Mouse (Mus musculus) intestine, embryonic 14.5 days (tissue): ENCODE measurements around the gene Bcl11b. TPM values are rescaled to one million over a fixed set of nuclear protein-coding genes. Genes with fewer than 3 reads are reported as not detected.
A peak's percentile ranks its signal among the peaks of the same experiment; 100 is the strongest.

Experiments
- ATAC-seq: fragments of 200-750 bp; cut with Nextera tagmentation; replicated peaks from 2 replicates; pipeline ENCODE4 v1.8.0; 2017; ENCODE audit warnings: low read depth, moderate number of reproducible peaks, moderate TSS enrichment, moderate library complexity; ENCODE audit not compliant: low FRiP score, low TSS enrichment
- DNase-seq: peaks from one replicate; pipeline ENCODE4 v3.0.0-alpha.2; 2018; ENCODE audit warnings: low spot score
- H3K27ac ChIP-seq: fragments of 300-500 bp; sonication (generic); 2 replicates; pipeline ENCODE4 v1.5.1; 2014; ENCODE audit warnings: low read depth, mild to moderate bottlenecking, control low read depth
- H3K27me3 ChIP-seq: fragments of 300-500 bp; sonication (generic); replicated peaks from 2 replicates; pipeline ENCODE4 v1.6.1; 2014; ENCODE audit warnings: low read length, control low read depth; ENCODE audit not compliant: control insufficient read depth, insufficient read depth
- H3K36me3 ChIP-seq: fragments of 300-500 bp; sonication (generic); 2 replicates; pipeline ENCODE4 v1.6.1; 2014; ENCODE audit warnings: low read length, control low read depth; ENCODE audit not compliant: control insufficient read depth, insufficient read depth
- H3K4me1 ChIP-seq: fragments of 300-500 bp; sonication (generic); replicated peaks from 2 replicates; pipeline ENCODE4 v1.6.1; 2014; ENCODE audit warnings: low read length, control low read depth, mixed read lengths; ENCODE audit not compliant: control insufficient read depth, insufficient read depth
- H3K4me2 ChIP-seq: fragments of 300-500 bp; sonication (generic); 2 replicates; pipeline ENCODE4 v1.6.1; 2014; ENCODE audit warnings: low read length
- H3K4me3 ChIP-seq: fragments of 300-500 bp; sonication (generic); 2 replicates; pipeline ENCODE4 v1.5.1; 2014; ENCODE audit warnings: low read depth, low read length, control low read depth, mixed read lengths
- H3K9ac ChIP-seq: fragments of 300-500 bp; sonication (generic); 2 replicates; pipeline ENCODE4 v1.6.1; 2014; ENCODE audit warnings: mild to moderate bottlenecking, low read length
- H3K9me3 ChIP-seq: fragments of 300-500 bp; sonication (generic); 2 replicates; pipeline ENCODE4 v1.6.1; 2016; ENCODE audit warnings: low read length, control low read depth; ENCODE audit not compliant: control insufficient read depth
- WGBS: fragments of 180-500 bp; shearing (Covaris S2); extraction: QIAGEN DNeasy Blood & Tissue Kit; methylation state at CpG from one replicate; pipeline ENCODE4 v1.1.7; 2014; 5-methylcytosine and 5-hydroxymethylcytosine counted together
- polyA plus RNA-seq: library from polyadenylated mRNA; unstranded; fragments of >200 nt; fragmentation: Nextera tagmentation; extraction: Ambion mirVana; gene quantifications from 2 replicates; pipeline ENCODE4 v1.2.1, GENCODE M21; 2014

Gene Bcl11b
- polyA plus RNA-seq, 1 experiment from 2014 or later: 8.8 TPM

DNA sequence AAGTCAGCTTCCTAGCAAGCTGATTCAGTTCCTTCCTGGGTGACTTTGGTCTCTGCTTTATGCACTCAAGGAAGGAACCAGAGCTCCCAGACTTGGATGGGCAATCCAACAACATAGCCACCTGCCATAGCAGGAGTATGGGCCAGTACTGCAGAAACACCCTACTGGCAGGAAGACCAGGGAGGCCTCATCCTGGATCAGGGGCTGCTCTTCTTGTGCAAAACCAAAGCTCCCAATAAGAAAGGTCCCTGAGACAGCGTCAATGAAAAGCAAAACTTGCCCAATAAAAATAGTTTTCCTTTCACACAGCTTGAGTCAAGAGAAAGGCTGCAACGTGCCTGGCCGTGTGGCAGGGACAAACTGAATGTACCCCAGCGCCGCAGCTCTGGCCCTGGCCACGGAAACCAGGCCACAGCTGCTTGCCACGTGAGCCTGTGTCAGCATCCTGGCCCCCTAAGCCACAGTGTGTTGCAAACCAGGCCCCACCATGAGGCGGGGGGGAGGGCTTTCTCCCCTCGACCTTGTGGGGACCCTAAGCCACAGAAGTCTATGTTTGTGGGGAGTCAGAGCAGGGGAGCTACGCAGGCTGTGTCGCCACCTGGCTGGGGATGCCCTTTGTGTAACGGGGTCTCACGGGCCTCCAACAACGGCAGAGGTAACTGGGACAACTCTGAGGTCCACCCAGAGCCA, 38.9 kb downstream of the Bcl11b start:
- peaks cover 34% of the 10 kb centered on the region for H3K4me1 ChIP-seq
- no peak for ATAC-seq
- H3K9ac ChIP-seq: no peak overlapping the region
- WGBS: 89% methylated on average over 14 of the region's 14 CpGs
- no peak overlapping the region for H3K27ac ChIP-seq
- no peaks in the 10 kb centered on the region for H3K27me3 ChIP-seq
- H3K4me3 ChIP-seq: no peak overlapping the region
- DNase-seq: no peak
- no peak overlapping the region for H3K4me2 ChIP-seq
- no peaks in the 10 kb centered on the region for H3K9me3 ChIP-seq
- H3K36me3 ChIP-seq: no peaks in the 10 kb centered on the region

GRCm38 (mm10) chr12:107962852-107963251, 40.5 kb downstream of the Bcl11b start:
- peaks cover 34% of the 10 kb centered on the region for H3K4me1 ChIP-seq
- no peak for ATAC-seq
- H3K27me3 ChIP-seq: no peaks in the 10 kb centered on the region
- no peak overlapping the region for H3K4me2 ChIP-seq
- no peak for DNase-seq
- H3K4me3 ChIP-seq: no peak overlapping the region
- H3K27ac ChIP-seq: no peak overlapping the region
- no peak overlapping the region for H3K9ac ChIP-seq
- 36% methylated on average over 7 of the region's 7 CpGs for WGBS
- no peaks in the 10 kb centered on the region for H3K36me3 ChIP-seq
- H3K9me3 ChIP-seq: no peaks in the 10 kb centered on the region

DNA sequence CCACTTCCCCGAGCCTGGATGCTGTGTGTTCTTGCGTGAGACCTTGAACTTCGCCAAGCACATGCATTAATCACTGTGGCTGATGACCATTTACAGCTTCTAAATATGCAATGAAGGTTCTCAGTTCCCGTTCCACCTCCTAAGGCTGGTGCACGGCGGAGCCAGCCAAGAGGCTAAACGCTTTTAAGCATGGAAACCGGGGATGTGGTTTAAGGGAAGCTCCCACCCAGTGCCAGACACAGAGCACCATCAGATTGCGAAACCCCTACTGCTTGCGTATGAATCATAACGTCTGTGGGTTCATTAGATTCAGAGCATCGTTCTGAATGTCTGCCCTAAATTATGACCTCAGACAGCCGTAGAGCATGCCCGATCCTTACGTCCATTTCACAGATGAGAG, 41.6 kb downstream of the Bcl11b start:
- Histone ChIP-seq H3K4me3 (no peak overlapping the region), H3K9ac (no peak overlapping the region), H3K27me3 (no peaks in the 10 kb centered on the region), H3K27ac (no peak overlapping the region), H3K9me3 (no peaks in the 10 kb centered on the region), H3K4me1 (peaks cover 34% of the 10 kb centered on the region), H3K4me2 (peak overlapping the region; percentile 34), H3K36me3 (no peaks in the 10 kb centered on the region)
- ATAC-seq: no peak
- 40% methylated on average over 15 of the region's 15 CpGs for WGBS
- no peak for DNase-seq

DNA sequence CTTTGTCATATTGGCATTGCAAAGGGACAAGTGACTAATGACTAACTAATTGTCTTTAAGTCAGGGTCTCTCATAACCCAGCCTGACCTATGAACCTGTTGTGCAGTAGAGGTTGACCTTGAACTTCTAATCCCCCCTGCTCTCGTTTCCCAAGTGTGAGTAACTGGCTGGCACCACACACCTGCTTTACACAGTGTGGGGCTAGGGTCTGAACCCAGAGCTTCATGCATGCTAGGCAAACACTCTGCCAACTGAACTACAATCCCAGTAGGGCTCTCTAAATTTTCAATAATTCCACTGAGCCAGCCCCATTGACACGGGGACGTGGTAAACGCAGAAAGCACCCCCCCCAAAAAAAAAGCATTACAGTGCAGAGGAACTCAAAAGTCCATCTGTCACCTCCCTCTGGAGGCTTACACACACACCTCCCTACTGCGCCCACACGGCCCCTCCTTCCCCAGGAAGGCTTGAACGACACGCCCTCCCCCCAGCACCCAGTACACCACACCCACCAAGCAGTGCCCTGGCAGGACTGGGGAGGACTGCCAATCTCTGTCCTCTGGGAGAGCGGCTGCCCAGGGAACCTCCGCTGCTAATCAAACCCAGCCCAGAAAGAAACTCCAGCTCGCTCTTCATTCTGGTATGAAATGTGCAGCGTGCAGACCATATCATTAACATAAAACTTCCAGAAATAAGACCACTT, 42.5 kb downstream of the Bcl11b start:
- Histone ChIP-seq H3K4me2 (peak overlapping the region; percentile 34), H3K9me3 (no peaks in the 10 kb centered on the region), H3K9ac (no peak overlapping the region), H3K4me1 (peaks cover 34% of the 10 kb centered on the region), H3K27me3 (no peaks in the 10 kb centered on the region), H3K4me3 (no peak overlapping the region), H3K36me3 (no peaks in the 10 kb centered on the region), H3K27ac (no peak overlapping the region)
- ATAC-seq: peak; percentile 69; the same call in 1 of the 2 replicates
- DNase-seq: no peak
- 30% methylated on average over 12 of the region's 12 CpGs for WGBS

- DNase-seq: no peak
- H3K4me1 ChIP-seq: peaks cover 34% of the 10 kb centered on the region
- no peaks in the 10 kb centered on the region for H3K36me3 ChIP-seq
- no peak for ATAC-seq
- H3K9me3 ChIP-seq: no peaks in the 10 kb centered on the region
- H3K4me2 ChIP-seq: no peak overlapping the region
- no peak overlapping the region for H3K27ac ChIP-seq
- H3K27me3 ChIP-seq: no peaks in the 10 kb centered on the region
- H3K9ac ChIP-seq: no peak overlapping the region
- H3K4me3 ChIP-seq: no peak overlapping the region
- WGBS: 39% methylated on average over 14 of the region's 14 CpGs
These were observed 43.0 kb downstream of the Bcl11b start for GRCm38 (mm10) chr12:107960365-107960764.

DNA sequence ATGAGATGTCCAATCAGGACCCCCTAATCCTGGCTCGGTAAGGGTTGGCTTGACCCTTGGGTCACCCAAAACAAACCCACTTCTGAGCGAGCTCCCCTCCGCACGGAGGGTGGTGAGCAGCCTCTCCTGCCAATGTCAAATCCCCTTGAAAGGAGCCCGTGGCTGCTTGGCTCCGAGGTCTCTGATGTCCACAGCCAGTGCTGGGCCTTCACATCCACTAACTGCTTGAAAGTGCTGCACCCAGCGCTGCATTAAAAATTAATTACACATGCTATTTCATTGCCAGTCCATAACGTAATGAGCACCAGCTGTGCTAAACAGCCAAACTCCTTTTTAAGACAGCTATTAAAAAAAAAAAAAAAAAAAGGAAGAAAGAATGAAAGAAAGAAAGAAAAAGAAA, 43.5 kb downstream of the Bcl11b start:
- ATAC-seq: no peak
- DNase-seq: no peak
- 72% methylated on average over 8 of the region's 8 CpGs for WGBS

DNA sequence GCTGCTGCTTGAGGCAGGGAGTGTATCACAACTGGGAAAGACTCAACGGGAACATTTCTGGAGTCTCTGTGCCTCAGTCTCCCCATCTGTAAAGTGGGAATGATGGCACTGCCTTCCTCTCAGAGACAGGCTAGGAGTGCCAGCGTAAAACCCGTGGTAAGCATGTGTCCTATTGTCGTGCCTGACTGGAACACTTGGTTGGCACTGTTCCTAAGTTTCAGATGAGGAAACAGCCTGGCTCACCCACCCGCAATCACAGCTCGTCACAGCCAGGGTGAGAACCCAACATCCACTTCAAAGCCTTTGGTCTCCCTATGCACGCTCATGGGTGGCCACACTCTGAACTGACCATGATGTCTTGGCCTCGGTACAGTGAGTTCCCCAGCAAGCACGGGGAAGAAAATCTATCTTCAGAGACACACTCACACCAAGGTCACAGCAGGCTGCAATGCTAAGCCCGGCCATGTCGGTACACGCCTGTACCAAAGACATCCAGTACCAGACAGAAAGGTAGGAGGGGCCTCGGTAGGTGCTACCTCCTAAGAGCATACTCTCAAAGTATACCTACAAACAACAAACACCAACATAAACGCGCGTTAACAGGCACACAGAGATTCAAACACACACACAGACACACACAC, 50.2 kb downstream of the Bcl11b start:
- peaks cover 30% of the 10 kb centered on the region for H3K4me1 ChIP-seq
- DNase-seq (no peak), ATAC-seq (no peak)
- H3K4me2 ChIP-seq: peak overlapping the region; percentile 31
- 90% methylated on average over 16 of the region's 16 CpGs for WGBS
- no peaks in the 10 kb centered on the region for H3K27me3 ChIP-seq
- no peak overlapping the region for H3K9ac ChIP-seq
- no peak overlapping the region for H3K27ac ChIP-seq
- no peaks in the 10 kb centered on the region for H3K36me3 ChIP-seq
- H3K9me3 ChIP-seq: no peaks in the 10 kb centered on the region
- no peak overlapping the region for H3K4me3 ChIP-seq

More for the DNA sequence above, 43.5 kb downstream of the Bcl11b start:
- Histone ChIP-seq H3K27ac (no peak overlapping the region), H3K9me3 (no peaks in the 10 kb centered on the region), H3K27me3 (no peaks in the 10 kb centered on the region), H3K9ac (no peak overlapping the region), H3K36me3 (no peaks in the 10 kb centered on the region), H3K4me3 (no peak overlapping the region), H3K4me2 (no peak overlapping the region), H3K4me1 (peaks cover 34% of the 10 kb centered on the region)

DNA sequence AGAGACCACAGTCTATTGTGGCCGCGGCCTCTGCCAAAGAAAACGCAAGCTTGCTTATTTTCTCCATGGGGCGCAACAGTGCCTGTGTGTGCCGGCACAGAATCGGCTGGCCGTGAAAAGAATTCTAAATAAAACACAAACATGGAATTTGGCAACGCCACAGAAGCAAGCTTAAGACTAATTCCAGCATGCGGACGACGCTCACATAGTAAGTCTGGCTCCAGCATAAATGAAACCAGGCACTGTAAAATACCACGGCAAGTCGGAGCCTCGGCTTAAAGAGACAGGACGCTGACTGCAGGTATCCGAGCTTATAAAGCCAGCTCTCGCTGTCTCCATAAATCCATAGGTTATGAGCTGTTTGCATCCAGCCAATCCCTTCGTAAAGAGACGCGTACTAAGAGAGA, 51.1 kb downstream of the Bcl11b start:
- peaks cover 30% of the 10 kb centered on the region for H3K4me1 ChIP-seq
- no peak overlapping the region for H3K4me3 ChIP-seq
- no peak overlapping the region for H3K9ac ChIP-seq
- no peaks in the 10 kb centered on the region for H3K9me3 ChIP-seq
- H3K27ac ChIP-seq: no peak overlapping the region
- no peak for DNase-seq
- H3K27me3 ChIP-seq: no peaks in the 10 kb centered on the region
- ATAC-seq: no peak
- WGBS: 35% methylated on average over 20 of the region's 20 CpGs
- H3K4me2 ChIP-seq: peak overlapping the region; percentile 31
- no peaks in the 10 kb centered on the region for H3K36me3 ChIP-seq
